Mouse (Mus musculus): ENCODE measurements around the gene Zfp706. TPM values are rescaled to one million over a fixed set of nuclear protein-coding genes. Genes with fewer than 3 reads are reported as not detected.

Zfp706 gene
- polyA plus RNA-seq, 1 experiment from 2014 or later: 501 TPM

DNA sequence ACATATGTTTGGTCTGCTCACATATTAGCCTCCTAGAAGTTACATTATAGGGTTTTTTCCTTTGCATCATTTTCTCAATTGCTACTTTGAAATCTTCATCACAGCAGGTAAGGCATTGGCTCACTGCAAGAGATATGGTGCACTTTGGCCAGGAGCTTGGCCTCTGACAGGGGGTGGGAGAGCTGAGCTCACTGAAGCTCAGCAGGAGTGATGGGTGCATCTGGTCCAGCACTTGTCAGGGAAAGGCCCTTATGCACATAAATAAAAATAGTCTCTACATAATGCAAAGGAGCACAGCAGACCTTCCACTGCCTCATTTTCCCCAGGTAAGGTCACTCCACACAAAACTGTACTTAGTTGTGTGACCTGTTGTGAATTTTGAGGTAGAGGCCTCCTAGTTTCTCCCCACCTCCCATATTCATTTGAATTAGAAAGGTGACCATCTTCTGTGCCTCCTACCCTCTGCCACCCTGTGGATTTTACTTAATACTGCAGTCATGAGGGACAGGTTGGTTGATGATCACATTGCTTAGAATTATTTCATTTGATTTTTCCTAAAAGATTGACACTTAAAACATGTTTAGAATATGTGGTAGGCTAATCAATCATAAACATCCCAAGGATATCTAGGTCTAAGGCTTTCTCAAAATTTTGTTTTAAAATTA lies 13.1 kb upstream of the Zfp706 start:
- H3K9ac ChIP-seq (ENCODE audit: low read depth, low read length): no peak overlapping the region
- H3K9me3 ChIP-seq (replicated peaks; ENCODE audit: control insufficient read depth, low read length, poor library complexity, severe bottlenecking): no peaks in the 10 kb centered on the region
- H3K27ac ChIP-seq (ENCODE audit: low read length): no peak overlapping the region
- no peaks in the 10 kb centered on the region for H3K36me3 ChIP-seq (ENCODE audit: control insufficient read depth, insufficient read depth, low read length)
- ATAC-seq: no peak
- no peaks in the 10 kb centered on the region for H3K27me3 ChIP-seq (ENCODE audit: control insufficient read depth, insufficient read depth, low read depth, low read length)
- H3K4me2 ChIP-seq (ENCODE audit: low read length): no peak overlapping the region
- no peaks in the 10 kb centered on the region for H3K4me1 ChIP-seq (ENCODE audit: control insufficient read depth, insufficient read depth, low read length)
- H3K4me3 ChIP-seq (ENCODE audit: low read depth, low read length): no peak overlapping the region

DNA sequence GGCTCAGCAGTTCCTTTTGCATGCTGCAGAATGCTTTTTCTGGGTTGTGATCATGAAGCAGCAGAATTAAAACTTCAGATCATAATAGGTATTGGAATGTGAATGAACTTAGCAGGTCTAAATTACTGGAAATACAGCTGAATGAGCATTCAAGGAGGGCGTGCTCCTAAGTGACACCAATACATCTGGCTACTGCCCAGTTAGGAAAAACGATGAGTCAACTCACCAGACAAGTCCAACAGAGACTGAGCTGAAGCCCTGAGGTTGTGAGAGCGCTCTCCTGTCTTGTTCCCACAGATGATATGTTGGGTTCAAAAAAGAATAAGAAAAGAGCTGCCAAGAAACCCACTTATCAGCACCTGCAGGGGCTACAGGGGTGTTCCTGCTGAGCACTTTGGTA lies 11.9 kb upstream of the Zfp706 start:
- no peak overlapping the region for H3K4me3 ChIP-seq (ENCODE audit: low read depth, low read length)
- no peaks in the 10 kb centered on the region for H3K36me3 ChIP-seq (ENCODE audit: control insufficient read depth, insufficient read depth, low read length)
- H3K4me1 ChIP-seq (ENCODE audit: control insufficient read depth, insufficient read depth, low read length): no peaks in the 10 kb centered on the region
- no peaks in the 10 kb centered on the region for H3K27me3 ChIP-seq (ENCODE audit: control insufficient read depth, insufficient read depth, low read depth, low read length)
- H3K4me2 ChIP-seq (ENCODE audit: low read length): no peak overlapping the region
- no peak for ATAC-seq
- WGBS: 88% methylated on average over 3 of the region's 3 CpGs
- no peaks in the 10 kb centered on the region for H3K9me3 ChIP-seq (replicated peaks; ENCODE audit: control insufficient read depth, low read length, poor library complexity, severe bottlenecking)
- no peak overlapping the region for H3K9ac ChIP-seq (ENCODE audit: low read depth, low read length)
- H3K27ac ChIP-seq (ENCODE audit: low read length): no peak overlapping the region

DNA sequence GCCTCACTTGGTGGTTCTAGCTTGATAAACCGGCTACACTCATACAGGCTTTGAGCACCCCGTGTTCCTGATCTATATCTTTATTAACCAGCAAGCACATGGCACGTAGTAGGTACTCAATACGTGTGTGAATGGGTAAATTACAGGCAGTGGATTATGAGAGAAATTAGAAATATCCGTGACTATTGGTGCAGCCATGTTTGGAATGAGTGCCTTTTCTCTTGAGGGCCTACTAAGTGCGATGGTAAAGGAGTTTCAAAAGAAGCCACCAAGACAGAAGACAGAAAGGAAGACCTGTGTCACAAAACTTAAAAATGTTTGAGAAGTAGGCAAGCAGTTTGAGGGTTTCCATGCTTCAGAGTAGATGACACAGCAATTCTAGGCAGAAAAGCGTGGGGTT lies 4.3 kb upstream of the Zfp706 start:
- no peaks in the 10 kb centered on the region for H3K27me3 ChIP-seq (ENCODE audit: control insufficient read depth, insufficient read depth, low read depth, low read length)
- no peaks in the 10 kb centered on the region for H3K36me3 ChIP-seq (ENCODE audit: control insufficient read depth, insufficient read depth, low read length)
- no peaks in the 10 kb centered on the region for H3K9me3 ChIP-seq (replicated peaks; ENCODE audit: control insufficient read depth, low read length, poor library complexity, severe bottlenecking)
- ATAC-seq: no peak
- WGBS: 91% methylated on average over 7 of the region's 7 CpGs
- H3K9ac ChIP-seq (ENCODE audit: low read depth, low read length): no peak overlapping the region
- H3K27ac ChIP-seq (ENCODE audit: low read length): no peak overlapping the region
- H3K4me2 ChIP-seq (ENCODE audit: low read length): no peak overlapping the region
- no peak overlapping the region for H3K4me3 ChIP-seq (ENCODE audit: low read depth, low read length)
- peaks cover 5% of the 10 kb centered on the region for H3K4me1 ChIP-seq (ENCODE audit: control insufficient read depth, insufficient read depth, low read length)

DNA sequence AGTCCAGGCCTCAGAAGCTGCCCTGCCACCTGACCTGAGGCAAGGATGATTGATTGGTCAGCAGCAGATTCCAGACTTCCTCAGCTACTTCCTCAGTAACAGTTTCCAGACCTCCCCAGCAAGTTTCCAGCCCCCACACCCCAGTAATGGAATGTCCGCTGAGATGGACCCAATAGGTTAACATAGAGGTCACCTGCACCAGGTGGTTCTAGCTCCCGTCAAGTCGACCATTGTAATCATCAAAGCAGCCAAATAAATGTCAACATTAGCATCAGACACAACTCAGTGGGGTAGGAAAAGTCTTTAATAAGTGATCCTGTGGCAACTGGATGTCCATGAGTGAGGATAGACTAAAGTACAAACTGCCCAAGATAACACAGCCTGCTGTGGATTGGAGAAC lies 3.7 kb upstream of the Zfp706 start:
- Histone ChIP-seq H3K27ac (ENCODE audit: low read length) (no peak overlapping the region), H3K9ac (ENCODE audit: low read depth, low read length) (no peak overlapping the region), H3K27me3 (ENCODE audit: control insufficient read depth, insufficient read depth, low read depth, low read length) (no peaks in the 10 kb centered on the region), H3K4me1 (ENCODE audit: control insufficient read depth, insufficient read depth, low read length) (peaks cover 5% of the 10 kb centered on the region), H3K36me3 (ENCODE audit: control insufficient read depth, insufficient read depth, low read length) (no peaks in the 10 kb centered on the region), H3K4me3 (ENCODE audit: low read depth, low read length) (no peak overlapping the region), H3K4me2 (ENCODE audit: low read length) (no peak overlapping the region), H3K9me3 (replicated peaks; ENCODE audit: control insufficient read depth, low read length, poor library complexity, severe bottlenecking) (no peaks in the 10 kb centered on the region)
- 89% methylated on average over 3 of the region's 3 CpGs for WGBS
- ATAC-seq: no peak

DNA sequence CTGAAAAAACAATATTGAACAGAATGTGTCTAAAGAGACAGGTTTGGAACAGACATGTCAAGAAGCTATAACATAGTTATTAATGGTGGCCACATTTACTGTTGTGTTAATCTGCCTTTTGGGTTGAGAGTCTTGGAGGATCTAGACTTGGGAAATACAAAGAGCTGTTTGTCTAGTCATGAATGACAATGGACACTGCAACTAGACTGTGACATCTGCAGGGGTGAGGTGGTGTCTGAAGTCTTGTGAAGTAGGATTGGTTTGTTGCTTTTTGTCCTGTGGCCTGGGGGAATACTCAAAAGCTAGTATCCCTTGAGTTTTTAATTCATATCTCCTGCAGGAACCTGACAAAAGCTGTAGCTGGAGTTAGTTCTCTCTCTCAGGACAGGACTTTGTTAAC lies 973 bp upstream of the Zfp706 start:
- Histone ChIP-seq H3K27ac (ENCODE audit: low read length) (no peak overlapping the region), H3K36me3 (ENCODE audit: control insufficient read depth, insufficient read depth, low read length) (no peaks in the 10 kb centered on the region), H3K4me3 (ENCODE audit: low read depth, low read length) (no peak overlapping the region), H3K4me1 (ENCODE audit: control insufficient read depth, insufficient read depth, low read length) (peaks cover 22% of the 10 kb centered on the region), H3K9ac (ENCODE audit: low read depth, low read length) (no peak overlapping the region), H3K9me3 (replicated peaks; ENCODE audit: control insufficient read depth, low read length, poor library complexity, severe bottlenecking) (no peaks in the 10 kb centered on the region), H3K4me2 (ENCODE audit: low read length) (no peak overlapping the region), H3K27me3 (ENCODE audit: control insufficient read depth, insufficient read depth, low read depth, low read length) (no peaks in the 10 kb centered on the region)
- ATAC-seq: no peak

DNA sequence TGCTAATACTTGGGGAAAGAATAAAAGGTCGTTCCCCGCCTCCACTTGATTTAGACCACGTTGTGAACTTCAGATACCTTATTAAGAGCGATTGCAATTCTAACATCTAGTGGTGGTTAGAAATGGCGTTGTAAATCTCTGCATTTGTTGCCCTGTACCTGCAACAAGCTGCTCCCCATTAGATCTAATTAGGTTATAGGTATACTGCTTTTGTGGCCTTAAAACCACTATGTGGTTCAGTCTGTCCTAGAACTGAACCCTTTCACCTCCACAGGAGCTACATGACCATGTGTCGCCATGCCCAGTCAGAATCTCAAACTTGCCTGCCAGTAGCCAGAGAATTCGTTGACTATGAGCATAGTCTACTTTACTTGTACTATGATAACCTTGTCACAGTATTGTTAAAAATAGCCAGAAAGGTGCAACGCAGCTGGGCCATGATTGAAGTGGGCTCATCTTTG lies 416 bp upstream of the Zfp706 start:
- Histone ChIP-seq H3K4me3 (ENCODE audit: low read depth, low read length) (peak overlapping the region; percentile 94), H3K4me2 (ENCODE audit: low read length) (peak overlapping the region; percentile 69), H3K4me1 (ENCODE audit: control insufficient read depth, insufficient read depth, low read length) (peaks cover 22% of the 10 kb centered on the region), H3K9me3 (replicated peaks; ENCODE audit: control insufficient read depth, low read length, poor library complexity, severe bottlenecking) (no peaks in the 10 kb centered on the region), H3K27me3 (ENCODE audit: control insufficient read depth, insufficient read depth, low read depth, low read length) (no peaks in the 10 kb centered on the region), H3K27ac (ENCODE audit: low read length) (peak overlapping the region; percentile 97), H3K36me3 (ENCODE audit: control insufficient read depth, insufficient read depth, low read length) (no peaks in the 10 kb centered on the region), H3K9ac (ENCODE audit: low read depth, low read length) (peak overlapping the region; percentile 94)
- ATAC-seq: no peak
- 27% methylated on average over 8 of the region's 8 CpGs for WGBS

DNA sequence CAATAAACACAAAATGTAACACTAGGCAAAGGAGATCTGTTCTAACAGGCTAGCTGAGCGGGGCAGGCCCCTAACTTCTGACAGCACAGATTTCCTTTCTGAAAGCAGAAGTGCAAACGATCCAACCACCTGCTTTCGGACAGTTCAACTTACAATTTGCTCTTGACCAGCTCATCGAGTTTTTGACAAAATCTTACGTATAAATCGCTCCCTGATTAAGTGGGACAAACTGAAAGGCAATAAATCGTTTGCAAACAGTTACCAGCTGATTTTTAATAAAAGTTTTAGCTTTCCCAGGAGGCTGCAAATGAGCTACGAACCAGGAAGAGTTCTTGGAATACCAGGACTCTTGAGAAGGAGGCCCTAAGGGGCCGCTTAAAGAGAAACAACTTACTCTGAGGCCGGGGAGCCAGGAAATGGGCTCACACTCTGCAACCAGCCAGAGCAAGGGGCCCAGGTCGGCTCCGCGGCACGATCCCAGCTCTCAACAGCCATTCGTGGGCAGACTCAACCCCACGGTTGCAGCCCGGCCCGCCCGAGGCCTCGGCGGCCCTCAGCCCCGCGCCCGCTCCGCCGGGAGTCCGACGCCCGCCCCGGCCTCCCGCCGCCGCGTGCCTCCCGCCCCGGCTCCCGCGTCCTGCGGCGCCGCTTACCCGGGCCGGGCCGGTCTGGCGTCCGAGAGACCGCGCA lies 953 bp downstream of the Zfp706 start:
- under 1% methylated on average over 32 of the region's 48 CpGs for WGBS
- peak overlapping the region; percentile 96 for H3K9ac ChIP-seq (ENCODE audit: low read depth, low read length)
- peak overlapping the region; percentile 82 for H3K4me2 ChIP-seq (ENCODE audit: low read length)
- H3K27ac ChIP-seq (ENCODE audit: low read length): peak overlapping the region; percentile 97
- peaks cover 22% of the 10 kb centered on the region for H3K4me1 ChIP-seq (ENCODE audit: control insufficient read depth, insufficient read depth, low read length)
- no peaks in the 10 kb centered on the region for H3K27me3 ChIP-seq (ENCODE audit: control insufficient read depth, insufficient read depth, low read depth, low read length)
- H3K9me3 ChIP-seq (replicated peaks; ENCODE audit: control insufficient read depth, low read length, poor library complexity, severe bottlenecking): no peaks in the 10 kb centered on the region
- H3K36me3 ChIP-seq (ENCODE audit: control insufficient read depth, insufficient read depth, low read length): no peaks in the 10 kb centered on the region; the same call in 1 of the 2 replicates
- ATAC-seq: peak; percentile 67
- H3K4me3 ChIP-seq (ENCODE audit: low read depth, low read length): peak overlapping the region; percentile 94

DNA sequence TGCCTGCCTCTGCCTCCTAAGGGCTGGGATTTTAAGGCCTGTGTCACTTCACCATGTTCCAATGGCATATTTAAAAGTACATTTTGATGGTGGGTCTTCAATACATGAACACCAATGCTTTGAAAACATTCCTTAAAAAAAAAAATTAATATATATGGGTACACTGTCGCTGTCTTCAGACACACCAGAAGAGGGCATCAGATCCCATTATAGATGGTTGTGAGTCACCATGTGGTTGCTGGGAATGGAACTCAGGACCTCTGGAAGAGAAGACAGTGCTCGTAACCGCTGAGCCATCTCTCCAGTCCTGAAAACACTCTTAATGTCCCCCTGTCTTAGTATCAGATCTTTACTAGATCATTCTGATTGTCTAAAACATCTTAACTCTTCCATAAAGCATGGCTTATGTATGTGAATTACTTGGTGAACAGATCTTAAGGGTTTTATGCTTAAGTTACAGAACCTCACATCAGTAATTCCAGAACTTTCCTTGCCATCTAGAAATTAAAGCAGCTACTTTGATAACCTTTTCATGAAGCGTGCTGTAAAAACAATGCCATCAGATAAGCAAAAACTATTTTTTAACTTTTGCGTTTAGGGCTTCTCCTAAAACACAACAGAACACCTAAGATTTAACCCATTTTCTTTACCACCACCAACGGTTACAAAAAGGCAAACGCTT lies 1.6 kb downstream of the Zfp706 start:
- H3K4me2 ChIP-seq (ENCODE audit: low read length): peak overlapping the region; percentile 82
- H3K36me3 ChIP-seq (ENCODE audit: control insufficient read depth, insufficient read depth, low read length): peaks cover 3% of the 10 kb centered on the region; the same call in 1 of the 2 replicates
- 39% methylated on average over 7 of the region's 7 CpGs for WGBS
- peak overlapping the region; percentile 97 for H3K27ac ChIP-seq (ENCODE audit: low read length)
- peaks cover 22% of the 10 kb centered on the region for H3K4me1 ChIP-seq (ENCODE audit: control insufficient read depth, insufficient read depth, low read length)
- no peaks in the 10 kb centered on the region for H3K27me3 ChIP-seq (ENCODE audit: control insufficient read depth, insufficient read depth, low read depth, low read length)
- H3K9me3 ChIP-seq (replicated peaks; ENCODE audit: control insufficient read depth, low read length, poor library complexity, severe bottlenecking): no peaks in the 10 kb centered on the region
- peak overlapping the region; percentile 94 for H3K4me3 ChIP-seq (ENCODE audit: low read depth, low read length)
- no peak for ATAC-seq
- H3K9ac ChIP-seq (ENCODE audit: low read depth, low read length): peak overlapping the region; percentile 96

DNA sequence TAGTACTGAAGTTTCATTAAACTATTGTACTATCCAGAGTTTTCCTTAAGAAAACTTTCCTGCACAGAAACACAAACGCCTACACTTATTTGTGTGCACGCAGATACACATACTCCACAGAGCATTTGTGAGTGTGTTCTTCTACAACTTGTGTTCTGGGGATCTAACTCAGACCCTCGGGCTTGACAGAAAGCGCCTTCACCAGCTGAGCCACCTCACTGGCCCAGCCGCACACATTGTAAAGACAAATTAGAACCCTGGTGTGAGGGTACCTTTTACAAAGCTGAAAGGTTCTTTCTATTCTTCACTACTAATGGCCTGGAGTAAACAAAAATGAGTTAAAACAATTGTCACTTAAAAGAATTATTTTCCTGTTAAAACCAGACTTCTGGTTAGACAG lies 2.7 kb downstream of the Zfp706 start:
- H3K4me1 ChIP-seq (ENCODE audit: control insufficient read depth, insufficient read depth, low read length): peaks cover 22% of the 10 kb centered on the region
- no peak overlapping the region for H3K4me3 ChIP-seq (ENCODE audit: low read depth, low read length)
- H3K9me3 ChIP-seq (replicated peaks; ENCODE audit: control insufficient read depth, low read length, poor library complexity, severe bottlenecking): no peaks in the 10 kb centered on the region
- no peak overlapping the region for H3K4me2 ChIP-seq (ENCODE audit: low read length)
- H3K27ac ChIP-seq (ENCODE audit: low read length): no peak overlapping the region
- no peak for ATAC-seq
- WGBS: 78% methylated on average over 5 of the region's 5 CpGs
- H3K36me3 ChIP-seq (ENCODE audit: control insufficient read depth, insufficient read depth, low read length): peaks cover 8% of the 10 kb centered on the region
- H3K9ac ChIP-seq (ENCODE audit: low read depth, low read length): no peak overlapping the region
- H3K27me3 ChIP-seq (ENCODE audit: control insufficient read depth, insufficient read depth, low read depth, low read length): no peaks in the 10 kb centered on the region

All from midbrain, embryonic 16.5 days (tissue).